Mouse (Mus musculus) layer of hippocampus, postnatal 10 days (tissue): ENCODE results near the gene Gfap. TPM values are rescaled to one million over a fixed set of nuclear protein-coding genes. Genes with fewer than 3 reads are reported as not detected.

Experiments used
- DNase-seq, 2 experiments: peaks; one replicate each; pipeline ENCODE4 v3.0.0; 2021; ENCODE audit warnings: low spot score in 2 of 2
- total RNA-seq, 2 experiments: library from RNA; stranded (reverse); gene quantifications; 2 replicates each; pipeline ENCODE4 v1.2.3; 2021

Gene Gfap
- total RNA-seq, 2 experiments from 2014 or later = 273 to 295 TPM

DNA sequence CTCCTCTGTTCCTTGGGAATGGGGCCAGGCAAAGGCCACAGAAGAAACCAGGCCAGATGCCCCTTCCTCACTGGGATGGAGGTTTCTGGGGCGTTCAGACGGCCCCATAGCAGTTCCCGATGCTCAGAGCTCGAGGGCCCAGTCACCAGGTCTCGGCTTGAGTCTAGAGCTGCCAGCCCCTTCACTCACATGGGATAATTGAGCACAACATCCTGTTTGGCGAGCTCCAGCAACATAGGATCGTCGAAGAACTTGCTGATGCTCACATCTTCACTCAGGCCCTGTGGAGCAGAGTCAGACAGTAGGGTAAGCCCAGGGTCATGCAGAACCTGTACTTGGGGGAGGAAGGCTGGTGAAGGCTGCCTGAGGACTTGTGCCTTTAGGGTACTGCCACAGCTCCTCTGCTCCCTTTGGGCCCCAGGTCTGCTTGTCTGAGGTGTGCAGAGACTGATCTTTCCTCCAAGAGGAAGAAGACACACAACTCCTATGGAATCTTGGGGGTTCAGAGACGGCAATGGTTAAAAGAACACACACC, 62.0 kb downstream of the Gfap start:
- DNase-seq = no peak

DNA sequence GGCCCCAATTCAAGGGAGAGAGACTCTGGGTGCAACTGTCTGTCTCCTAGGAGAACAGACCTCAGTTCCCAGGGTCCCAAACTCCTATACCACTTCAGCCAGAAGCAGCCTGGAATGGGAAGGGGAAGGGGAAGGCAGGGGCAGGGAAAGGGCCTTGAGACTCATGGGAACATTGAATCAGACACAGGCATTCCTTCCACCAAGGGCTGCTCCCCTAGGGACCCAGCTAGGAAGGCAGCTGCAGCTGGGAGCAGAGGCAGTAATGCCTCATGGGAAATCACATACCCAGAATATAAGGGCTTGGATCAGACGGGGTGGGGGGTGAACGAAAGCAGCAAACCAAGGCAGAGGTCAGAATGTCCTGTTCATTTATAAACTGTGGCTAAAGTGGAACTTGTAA, 62.6 kb downstream of the Gfap start:
- DNase-seq = no peak

GRCm38 (mm10) chr11:102837385-102837784, 63.3 kb downstream of the Gfap start:
- DNase-seq = no peak

Other genes starting within 250 kb of the Gfap start
- not detected for gene Meioc, start 237.2 kb downstream of the Gfap start, total RNA-seq
- 10 to 100 TPM; 28.3 to 36.1 TPM for gene Ccdc43, start 203.1 kb downstream of the Gfap start, total RNA-seq
- 100 to 1,000 TPM; 130 to 149 TPM for gene Adam11, start 139.5 kb downstream of the Gfap start, total RNA-seq
- 10 to 100 TPM; 15.4 to 17.6 TPM for gene Gjc1, start 81.2 kb downstream of the Gfap start, total RNA-seq
- gene Higd1b, start 65.1 kb downstream of the Gfap start, total RNA-seq = 10 to 100 TPM in 1 of 2 experiments, 1 to 10 TPM in 1; 9.3 to 11.1 TPM
- gene Eftud2, start 19.9 kb downstream of the Gfap start, total RNA-seq = 100 to 1,000 TPM; 105 to 117 TPM
- 1 to 10 TPM; 1.1 to 1.4 TPM for gene Ccdc103, start 19.7 kb downstream of the Gfap start, total RNA-seq
- gene Fam187a, start 15.7 kb downstream of the Gfap start, total RNA-seq = not detected
- 1 to 10 TPM; 2.6 TPM for gene Kif18b, start 24.2 kb upstream of the Gfap start, total RNA-seq
- gene C1ql1, start 45.8 kb upstream of the Gfap start, total RNA-seq = 10 to 100 TPM; 32.3 to 37.5 TPM
- gene Nmt1, start 127.3 kb upstream of the Gfap start, total RNA-seq = 10 to 100 TPM; 79.7 to 87.3 TPM
- gene Dcakd, start 127.4 kb upstream of the Gfap start, total RNA-seq = 100 to 1,000 TPM; 117 to 118 TPM
- 10 to 100 TPM; 13.4 to 13.7 TPM for gene Plcd3, start 200.7 kb upstream of the Gfap start, total RNA-seq
- gene Acbd4, start 200.8 kb upstream of the Gfap start, total RNA-seq = 10 to 100 TPM; 63.1 to 66.1 TPM
- gene Hexim1, start 215.3 kb upstream of the Gfap start, total RNA-seq = 10 to 100 TPM; 38.0 to 38.7 TPM
- 10 to 100 TPM; 14.4 to 16.9 TPM for gene Hexim2, start 231.5 kb upstream of the Gfap start, total RNA-seq